Mouse (Mus musculus): Measurements from ENCODE around the gene Slc6a12. TPM values are rescaled to one million over a fixed set of nuclear protein-coding genes. Genes with fewer than 3 reads are reported as not detected.

Slc6a12 gene
- polyA plus RNA-seq (2015; fragmentation: Nextera tagmentation; extraction: Ambion mirVana), result 0.11 and 0.19 TPM in 2 replicates

DNA sequence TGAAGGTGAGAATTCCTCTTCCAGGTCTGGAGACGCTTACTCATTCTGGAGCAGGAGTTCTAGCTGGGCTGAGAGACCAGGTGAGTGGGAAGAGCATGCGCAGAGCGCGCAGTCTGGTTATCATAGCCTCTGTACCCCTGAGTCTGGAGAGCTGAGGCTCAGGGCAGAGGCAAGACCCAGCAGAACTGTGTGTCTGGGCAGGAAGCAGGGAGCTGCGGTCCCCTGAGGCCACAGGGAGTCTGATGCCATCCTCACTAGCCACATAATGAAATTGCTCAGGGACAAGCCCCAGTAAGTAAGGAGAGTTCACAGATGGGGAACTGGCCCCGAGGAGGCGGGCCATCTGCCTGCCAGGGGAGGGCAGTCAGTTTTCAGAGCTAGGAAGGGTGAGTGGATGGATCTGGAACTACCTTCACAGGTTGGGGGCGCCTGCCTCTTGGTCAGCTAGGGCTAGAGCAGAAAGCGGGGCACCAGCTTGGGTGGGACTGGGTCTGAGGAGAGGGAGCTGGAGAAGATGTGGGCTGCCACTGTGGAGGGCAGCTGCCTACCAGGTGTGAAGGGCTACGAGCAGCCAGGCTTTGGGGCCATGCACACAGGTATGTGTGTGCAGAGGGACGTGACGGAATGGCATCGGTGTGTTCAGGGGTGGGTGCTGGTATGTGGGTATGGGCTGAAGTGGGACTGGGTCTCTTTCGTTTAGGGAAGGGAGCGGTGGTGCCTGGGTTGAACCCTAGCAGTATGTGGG, at the start of gene Slc6a12:
Slc6a12 (plus strand) TSS at position 51 of the 745 bp plus-strand sequence.
- Histone ChIP-seq H3K27ac (no peak within 1 kb of the TSS), H3K36me3 (no peaks in the 10 kb centered on the region), H3K9me3 (no peaks in the 10 kb centered on the region), H3K4me3 (replicated peaks) (no peak within 1 kb of the TSS), H3K9ac (no peak within 1 kb of the TSS), H3K4me1 (replicated peaks) (no peaks in the 10 kb centered on the region), H3K27me3 (replicated peaks) (no peaks in the 10 kb centered on the region), H3K4me2 (replicated peaks) (no peak within 1 kb of the TSS)
- 72% methylated on average over 15 of the region's 15 CpGs for WGBS
- ATAC-seq, result no peak

DNA sequence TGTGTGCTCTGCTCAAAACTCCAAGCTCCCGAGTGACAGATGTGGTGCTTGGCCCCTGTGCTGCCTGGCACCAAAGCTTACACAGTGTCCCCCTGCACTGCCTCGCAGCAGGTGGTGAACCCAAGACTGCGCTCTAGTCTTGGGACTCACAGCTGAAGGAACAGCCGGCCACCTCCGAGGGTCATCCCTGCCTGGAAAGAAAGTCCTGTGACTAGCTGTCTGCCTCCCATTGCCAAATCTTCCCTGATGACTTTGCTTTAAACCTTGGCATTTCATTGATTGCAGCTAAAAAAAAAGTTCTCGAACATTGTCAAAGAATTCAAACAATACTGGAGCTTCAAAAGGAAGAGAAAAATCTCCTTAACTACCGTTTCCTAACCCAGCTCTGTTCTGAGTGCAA, 43.6 kb upstream of the Slc6a12 start:
- no peak overlapping the region for H3K4me2 ChIP-seq (replicated peaks)
- no peak for ATAC-seq
- no peak overlapping the region for H3K4me3 ChIP-seq (replicated peaks)
- H3K4me1 ChIP-seq (replicated peaks), result 0 out of 2 replicates have a peak, but pooled peaks cover 8% of the 10 kb centered on the region
- H3K9ac ChIP-seq, result no peak overlapping the region
- no peak overlapping the region for H3K27ac ChIP-seq
- H3K9me3 ChIP-seq, result no peaks in the 10 kb centered on the region
- H3K27me3 ChIP-seq (replicated peaks), result no peaks in the 10 kb centered on the region; the same call in 1 of the 2 replicates
- H3K36me3 ChIP-seq, result no peaks in the 10 kb centered on the region
- WGBS, result 46% methylated on average over 7 of the region's 7 CpGs

DNA sequence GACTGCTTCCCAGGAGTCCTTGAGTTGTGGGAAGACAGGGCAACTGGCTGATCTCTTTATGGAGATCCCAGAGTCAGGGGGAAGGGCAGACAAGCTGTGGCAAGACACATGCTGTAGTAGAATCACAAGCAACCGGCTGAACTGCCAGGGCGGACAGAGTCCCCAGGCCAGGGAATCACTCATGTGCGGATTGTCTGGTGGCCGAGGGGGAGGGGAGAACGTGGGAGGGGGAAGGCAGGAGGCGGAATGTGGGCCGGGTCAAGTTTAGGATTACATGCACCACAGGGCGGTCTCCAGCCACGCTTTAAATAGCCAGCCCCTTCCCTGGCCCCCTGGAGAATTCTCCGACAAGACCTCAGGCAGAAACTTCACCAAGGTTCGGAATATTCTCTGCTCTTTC, 42.9 kb upstream of the Slc6a12 start, which contains the start of gene Slc6a13:
Slc6a13 (plus strand) TSS at position 274 of the 400 bp plus-strand sequence.
- no peak within 1 kb of the TSS for H3K4me3 ChIP-seq (replicated peaks)
- H3K27ac ChIP-seq, result no peak within 1 kb of the TSS
- 3% methylated on average over 11 of the region's 11 CpGs for WGBS
- no peaks in the 10 kb centered on the region; the same call in 1 of the 2 replicates for H3K27me3 ChIP-seq (replicated peaks)
- H3K4me2 ChIP-seq (replicated peaks), result peak within 1 kb of the TSS; percentile 34
- H3K36me3 ChIP-seq, result no peaks in the 10 kb centered on the region
- H3K4me1 ChIP-seq (replicated peaks), result 0 out of 2 replicates have a peak, but pooled peaks cover 8% of the 10 kb centered on the region
- no peak within 1 kb of the TSS for H3K9ac ChIP-seq
- no peaks in the 10 kb centered on the region for H3K9me3 ChIP-seq
- peak; percentile 70 for ATAC-seq

DNA sequence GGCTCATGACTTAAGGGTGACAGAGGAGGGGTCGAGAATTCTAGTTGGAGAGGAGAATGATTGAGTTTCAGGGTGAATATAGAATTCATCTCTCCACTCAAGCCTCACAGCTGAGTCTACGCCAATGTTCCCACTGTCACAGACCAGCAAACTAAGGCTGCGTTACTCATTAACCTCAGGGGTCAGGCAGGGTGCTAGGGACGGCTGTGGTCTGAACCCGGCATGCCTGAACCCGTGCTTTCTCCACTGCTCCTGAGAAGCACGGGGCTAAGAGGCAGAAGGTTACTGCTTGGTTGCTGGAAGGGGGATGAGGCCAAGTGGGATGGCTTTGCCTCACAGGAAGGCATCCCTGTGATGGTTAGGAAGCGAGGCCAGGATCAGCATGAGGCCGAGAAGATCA, 42.4 kb upstream of the Slc6a12 start:
- no peak overlapping the region for H3K4me3 ChIP-seq (replicated peaks)

DNA sequence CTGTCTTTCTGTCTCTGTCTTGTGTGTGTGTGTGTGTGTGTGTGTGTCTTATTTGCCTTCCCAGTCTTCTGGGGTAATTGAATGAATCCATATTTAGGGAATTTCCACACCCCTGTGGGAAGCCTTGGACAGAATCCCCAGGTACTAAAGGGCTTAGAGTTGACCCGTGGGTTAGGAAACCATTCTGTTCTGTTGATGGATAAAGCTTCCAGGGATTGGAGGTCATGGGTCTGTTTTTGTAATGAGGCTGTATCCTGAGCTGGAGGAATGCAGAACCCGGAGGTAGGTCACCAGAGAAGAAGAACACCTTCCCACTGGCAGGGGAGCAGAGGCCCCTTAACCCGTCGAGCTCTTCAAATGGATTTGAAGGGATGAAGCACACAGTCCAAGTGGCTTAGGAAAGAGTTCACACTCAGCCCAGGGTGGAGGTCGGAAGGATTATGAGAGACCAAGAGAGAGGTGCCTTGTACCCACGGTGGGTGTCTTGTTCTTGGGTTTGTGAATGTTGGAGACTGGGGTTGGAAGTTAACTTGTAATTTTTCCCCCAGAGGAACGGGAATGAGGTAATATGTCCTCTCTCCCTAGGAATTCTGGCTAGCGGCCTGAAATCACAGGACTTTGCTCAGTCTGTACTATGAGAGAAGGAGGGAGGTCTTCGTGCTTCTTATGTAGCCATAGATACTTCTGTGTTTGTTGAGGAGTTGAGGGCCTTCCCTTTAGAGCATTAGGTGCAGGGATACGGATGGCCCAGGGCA, 39.2 kb upstream of the Slc6a12 start:
- no peak for ATAC-seq
- no peak overlapping the region for H3K9ac ChIP-seq
- no peak overlapping the region for H3K4me2 ChIP-seq (replicated peaks)
- H3K27ac ChIP-seq, result no peak overlapping the region
- H3K9me3 ChIP-seq, result no peaks in the 10 kb centered on the region
- no peak overlapping the region for H3K4me3 ChIP-seq (replicated peaks)
- H3K4me1 ChIP-seq (replicated peaks), result 0 out of 2 replicates have a peak, but pooled peaks cover 8% of the 10 kb centered on the region
- 62% methylated on average over 10 of the region's 10 CpGs for WGBS
- no peaks in the 10 kb centered on the region for H3K36me3 ChIP-seq
- no peaks in the 10 kb centered on the region for H3K27me3 ChIP-seq (replicated peaks)

More for the DNA sequence above, 42.4 kb upstream of the Slc6a12 start:
- H3K9ac ChIP-seq, result no peak overlapping the region
- H3K9me3 ChIP-seq, result no peaks in the 10 kb centered on the region
- no peaks in the 10 kb centered on the region for H3K36me3 ChIP-seq
- peak; percentile 43; the same call in 1 of the 2 replicates for ATAC-seq
- no peaks in the 10 kb centered on the region; the same call in 1 of the 2 replicates for H3K27me3 ChIP-seq (replicated peaks)
- peak overlapping the region; percentile 34 for H3K4me2 ChIP-seq (replicated peaks)
- 40% methylated on average over 9 of the region's 9 CpGs for WGBS
- H3K4me1 ChIP-seq (replicated peaks), result 0 out of 2 replicates have a peak, but pooled peaks cover 8% of the 10 kb centered on the region
- no peak overlapping the region for H3K27ac ChIP-seq

DNA sequence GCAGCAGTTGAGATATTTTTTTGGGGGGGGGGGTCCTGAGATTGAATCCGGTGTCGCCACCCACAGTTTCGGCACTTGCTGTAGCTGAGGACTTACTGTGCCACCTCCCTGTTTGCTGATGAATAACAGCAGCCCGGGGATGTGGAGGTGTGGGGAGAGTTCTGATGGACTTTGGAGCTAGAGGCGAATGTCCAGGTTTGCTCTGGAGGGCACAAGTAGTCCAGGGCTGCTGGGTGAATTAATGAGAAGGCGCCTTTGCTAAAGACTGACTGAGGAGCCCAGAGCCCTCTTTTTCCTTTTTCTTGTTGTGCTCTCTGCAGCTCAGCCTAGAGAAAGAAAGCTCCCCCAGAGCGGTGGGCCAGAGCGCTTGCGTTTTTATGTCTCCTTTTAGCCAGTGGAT, 38.2 kb upstream of the Slc6a12 start:
- 80% methylated on average over 9 of the region's 9 CpGs for WGBS
- no peak for ATAC-seq
- no peak overlapping the region for H3K9ac ChIP-seq
- 0 out of 2 replicates have a peak, but pooled peaks cover 8% of the 10 kb centered on the region for H3K4me1 ChIP-seq (replicated peaks)
- no peak overlapping the region for H3K27ac ChIP-seq
- H3K9me3 ChIP-seq, result no peaks in the 10 kb centered on the region
- H3K4me2 ChIP-seq (replicated peaks), result no peak overlapping the region
- H3K36me3 ChIP-seq, result no peaks in the 10 kb centered on the region
- H3K27me3 ChIP-seq (replicated peaks), result no peaks in the 10 kb centered on the region
- no peak overlapping the region for H3K4me3 ChIP-seq (replicated peaks)

DNA sequence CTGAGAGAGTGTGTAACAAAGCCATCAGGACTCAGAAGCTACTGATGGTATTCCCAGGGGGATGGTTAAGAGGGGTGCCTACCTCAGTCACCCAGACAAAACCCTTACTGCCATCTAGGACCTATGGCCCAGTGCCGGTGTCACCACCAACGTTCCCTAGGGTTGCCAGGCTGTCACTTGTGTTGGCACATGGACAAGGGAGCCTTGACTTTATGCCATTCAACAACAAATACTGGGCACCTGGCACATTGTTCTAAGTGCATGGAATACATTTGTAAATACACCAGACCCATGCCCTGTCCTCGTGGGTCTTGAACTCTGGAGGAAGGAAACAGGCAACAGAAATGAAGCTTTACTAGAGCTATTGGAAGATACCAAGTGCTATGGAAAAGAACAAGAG, 37.3 kb upstream of the Slc6a12 start:
- H3K4me1 ChIP-seq (replicated peaks), result 0 out of 2 replicates have a peak, but pooled peaks cover under 1% of the 10 kb centered on the region
- no peak overlapping the region for H3K27ac ChIP-seq
- H3K9ac ChIP-seq, result no peak overlapping the region
- ATAC-seq, result no peak
- H3K36me3 ChIP-seq, result no peaks in the 10 kb centered on the region
- no peaks in the 10 kb centered on the region for H3K9me3 ChIP-seq
- no peak overlapping the region for H3K4me3 ChIP-seq (replicated peaks)
- no peak overlapping the region for H3K4me2 ChIP-seq (replicated peaks)
- no peaks in the 10 kb centered on the region for H3K27me3 ChIP-seq (replicated peaks)
- WGBS, result 84% methylated on average over 3 of the region's 3 CpGs

DNA sequence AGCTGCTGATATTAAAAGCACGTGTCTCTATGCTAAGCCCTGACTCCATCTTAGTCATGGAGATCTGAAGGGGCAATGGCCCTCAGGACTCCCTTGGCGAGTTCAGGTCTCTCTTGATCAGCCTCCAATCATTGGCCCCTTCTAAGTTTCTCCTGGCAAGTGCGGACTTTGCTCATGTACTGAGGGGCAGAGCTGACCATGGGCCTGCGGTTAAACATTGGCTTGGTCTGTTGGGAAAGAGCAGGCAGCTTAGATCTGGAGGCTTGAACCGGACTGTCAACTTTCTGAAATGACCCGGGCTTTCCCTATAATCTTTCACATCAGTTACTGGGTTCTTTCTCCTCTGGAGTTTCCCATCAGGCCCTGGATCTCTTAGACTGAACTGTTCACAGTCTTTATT, 31.9 kb upstream of the Slc6a12 start:
- Histone ChIP-seq H3K4me3 (replicated peaks) (no peak overlapping the region), H3K27me3 (replicated peaks) (no peaks in the 10 kb centered on the region), H3K27ac (no peak overlapping the region), H3K36me3 (no peaks in the 10 kb centered on the region), H3K9ac (no peak overlapping the region), H3K4me1 (replicated peaks) (no peaks in the 10 kb centered on the region), H3K9me3 (no peaks in the 10 kb centered on the region), H3K4me2 (replicated peaks) (no peak overlapping the region)
- ATAC-seq, result peak; percentile 70
- 58% methylated on average over 6 of the region's 6 CpGs for WGBS

DNA sequence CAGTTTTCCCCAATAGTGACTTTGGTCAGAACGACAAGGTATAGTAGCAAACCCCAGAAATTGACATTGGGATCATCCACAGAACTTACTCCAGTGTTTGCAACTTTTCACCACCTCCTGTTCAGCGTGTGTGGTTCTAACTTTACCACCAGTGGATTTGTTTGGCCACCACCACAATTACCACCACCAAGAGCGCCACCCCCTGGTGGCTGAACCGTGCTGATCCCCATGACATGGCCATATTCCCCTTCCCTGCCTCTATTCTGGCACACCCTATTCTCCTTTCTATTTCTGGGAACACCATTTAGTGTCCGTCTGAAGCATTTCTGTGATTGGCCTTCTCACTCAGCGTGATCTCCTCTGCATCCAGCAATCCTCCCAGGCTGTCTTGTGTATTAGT, 23.8 kb upstream of the Slc6a12 start:
- no peak overlapping the region for H3K9ac ChIP-seq
- H3K36me3 ChIP-seq, result no peaks in the 10 kb centered on the region
- 57% methylated on average over 6 of the region's 6 CpGs for WGBS
- H3K9me3 ChIP-seq, result no peaks in the 10 kb centered on the region
- H3K27ac ChIP-seq, result no peak overlapping the region
- ATAC-seq, result no peak
- no peak overlapping the region for H3K4me2 ChIP-seq (replicated peaks)
- H3K27me3 ChIP-seq (replicated peaks), result no peaks in the 10 kb centered on the region
- no peaks in the 10 kb centered on the region for H3K4me1 ChIP-seq (replicated peaks)
- no peak overlapping the region for H3K4me3 ChIP-seq (replicated peaks)

DNA sequence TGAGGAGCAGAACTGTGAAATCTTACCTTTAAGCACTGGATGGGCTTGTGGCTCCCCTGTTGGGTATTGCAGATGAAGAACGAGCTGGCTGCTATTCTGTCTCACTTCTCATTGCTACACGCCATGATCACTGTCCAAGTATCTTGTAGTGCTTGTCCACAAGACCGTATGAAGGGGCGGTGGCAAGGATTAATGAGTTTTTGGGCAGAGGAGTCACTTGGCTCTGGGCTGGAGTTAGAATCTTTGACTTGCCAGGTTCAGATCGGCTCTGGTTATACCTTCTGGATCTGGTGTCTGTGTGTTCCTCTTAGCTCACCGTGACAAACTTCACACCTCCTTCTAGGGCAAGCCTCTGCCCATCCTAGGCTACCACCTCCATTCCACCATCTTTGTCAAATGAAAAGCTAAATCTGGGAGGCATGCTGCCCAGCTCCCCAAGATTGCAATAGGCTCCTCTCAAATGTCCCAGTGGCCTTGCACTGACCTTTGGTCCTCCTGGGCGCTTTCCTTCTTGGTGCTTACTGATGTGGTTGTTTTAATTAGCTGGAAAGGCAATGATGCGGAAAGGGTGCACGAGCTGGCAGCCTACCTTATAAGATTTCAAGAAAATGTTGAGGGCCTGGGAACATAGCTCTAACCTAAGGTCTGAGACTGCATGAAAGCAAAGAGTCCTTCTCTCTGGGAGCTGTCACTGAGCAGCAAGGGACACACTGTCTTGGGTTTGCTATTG, 20.3 kb upstream of the Slc6a12 start:
- 82% methylated on average over 9 of the region's 9 CpGs for WGBS
- Histone ChIP-seq H3K9ac (no peak overlapping the region), H3K4me1 (replicated peaks) (no peaks in the 10 kb centered on the region), H3K27ac (no peak overlapping the region), H3K27me3 (replicated peaks) (no peaks in the 10 kb centered on the region), H3K36me3 (no peaks in the 10 kb centered on the region), H3K4me2 (replicated peaks) (no peak overlapping the region), H3K9me3 (no peaks in the 10 kb centered on the region), H3K4me3 (replicated peaks) (no peak overlapping the region)
- ATAC-seq, result no peak

DNA sequence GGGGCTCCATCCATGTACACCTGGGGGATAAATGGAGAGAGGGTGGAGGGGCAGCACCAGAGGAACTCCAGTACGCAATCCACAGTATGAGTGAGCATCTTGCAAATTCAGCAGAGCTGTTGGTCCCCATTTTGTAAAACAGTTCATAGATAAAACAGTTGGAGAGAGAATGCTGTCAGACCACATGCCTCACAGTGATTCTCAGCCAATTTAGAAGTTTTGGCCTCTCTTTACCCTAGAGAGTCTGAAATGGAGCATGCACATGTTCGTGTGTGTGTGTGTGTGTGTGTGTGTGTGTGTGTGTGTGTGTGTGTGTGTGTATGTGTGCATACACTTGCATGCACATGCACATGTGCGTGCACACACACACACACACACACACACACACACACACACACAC, 17.6 kb upstream of the Slc6a12 start:
- Histone ChIP-seq H3K9ac (no peak overlapping the region), H3K27ac (no peak overlapping the region), H3K9me3 (no peaks in the 10 kb centered on the region), H3K4me1 (replicated peaks) (no peaks in the 10 kb centered on the region), H3K36me3 (no peaks in the 10 kb centered on the region), H3K4me2 (replicated peaks) (no peak overlapping the region), H3K4me3 (replicated peaks) (no peak overlapping the region), H3K27me3 (replicated peaks) (no peaks in the 10 kb centered on the region)
- WGBS, result 75% methylated on average over 3 of the region's 3 CpGs
- ATAC-seq, result no peak

DNA sequence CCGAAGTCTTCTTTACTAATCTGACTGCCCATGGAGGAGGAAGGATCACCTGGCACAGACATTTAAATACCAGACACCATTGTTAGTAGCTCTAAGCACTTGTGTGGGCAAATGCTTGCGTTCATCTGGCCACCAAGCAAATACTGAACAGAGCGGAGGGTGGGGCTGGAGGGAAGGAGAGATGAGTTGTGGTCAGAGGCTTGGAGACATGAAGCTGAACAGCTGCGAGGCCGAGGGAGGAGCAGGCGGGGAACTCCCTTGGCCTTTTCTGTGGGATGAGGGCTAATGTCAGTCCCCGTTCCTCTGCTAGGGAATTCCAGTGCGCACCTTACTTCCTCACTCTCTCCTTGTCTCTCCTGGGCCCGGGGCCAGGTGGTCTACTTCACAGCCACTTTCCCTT, 17.1 kb upstream of the Slc6a12 start:
- Histone ChIP-seq H3K4me2 (replicated peaks) (no peak overlapping the region), H3K27ac (no peak overlapping the region), H3K36me3 (no peaks in the 10 kb centered on the region), H3K9me3 (no peaks in the 10 kb centered on the region), H3K9ac (no peak overlapping the region), H3K4me1 (replicated peaks) (no peaks in the 10 kb centered on the region), H3K4me3 (replicated peaks) (no peak overlapping the region), H3K27me3 (replicated peaks) (no peaks in the 10 kb centered on the region)
- WGBS, result 62% methylated on average over 9 of the region's 9 CpGs
- ATAC-seq, result no peak
